Mouse (Mus musculus) MEL (cell line): ENCODE measurements at regions not wholly inside any gene's neighbourhood (a gene's known extent, or its start where the extent isn't known, plus 50 kb on each side); places are given as distances from the start of the nearest gene placed in this dataset.

Source experiments
- DNase-seq: peaks from one replicate; pipeline ENCODE4 v3.0.0; 2011; ENCODE audit warnings: low read depth, low spot score
- H3K27ac ChIP-seq: 2 replicates; pipeline ENCODE4 v1.5.1; 2012; ENCODE audit warnings: low read depth, mild to moderate bottlenecking, control low read depth, low read length, moderate library complexity; ENCODE audit not compliant: control insufficient read depth
- H3K27me3 ChIP-seq, 2 experiments: fragments of 150-350 bp in 1 of 2; sonication (generic) in 1 of 2; 2 replicates each; pipeline ENCODE4 v1.6.1; 2012; ENCODE audit warnings: low read length in 2 of 2, mild to moderate bottlenecking in 2 of 2, improper control_type of control experiment in 1 of 2, moderate library complexity in 1 of 2; ENCODE audit not compliant: insufficient read depth in 2 of 2, control insufficient read depth in 1 of 2
- H3K36me3 ChIP-seq, 2 experiments: 2 replicates each; pipeline ENCODE4 v1.6.1; 2012 to 2014; ENCODE audit warnings: low read length in 2 of 2, improper control_type of control experiment in 1 of 2, inconsistent platforms in 1 of 2, mild to moderate bottlenecking in 1 of 2; ENCODE audit not compliant: insufficient read depth in 2 of 2, control insufficient read depth in 1 of 2
- H3K4me1 ChIP-seq, 2 experiments: fragments of 150-350 bp in 1 of 2; sonication (generic) in 1 of 2; 2 replicates each; pipeline ENCODE4 v1.6.1; 2012; ENCODE audit warnings: low read length in 2 of 2, improper control_type of control experiment in 1 of 2, mild to moderate bottlenecking in 1 of 2; ENCODE audit not compliant: insufficient read depth in 2 of 2, control insufficient read depth in 1 of 2
- H3K4me3 ChIP-seq, 2 experiments: fragments of 150-350 bp in 1 of 2; sonication (generic) in 1 of 2; 2 replicates each; pipeline ENCODE4 v1.5.1; 2012; ENCODE audit warnings: low read depth in 2 of 2, low read length in 2 of 2, mild to moderate bottlenecking in 2 of 2, moderate library complexity in 2 of 2, control low read depth in 1 of 2, improper control_type of control experiment in 1 of 2; ENCODE audit not compliant: control insufficient read depth in 1 of 2, insufficient read depth in 1 of 2
- H3K79me2 ChIP-seq: 2 replicates; pipeline ENCODE4 v1.6.1; 2012; ENCODE audit warnings: mild to moderate bottlenecking, low read length, moderate library complexity; ENCODE audit not compliant: control insufficient read depth, poor library complexity, insufficient read depth
- H3K9ac ChIP-seq: 2 replicates; pipeline ENCODE4 v1.6.1; 2012; ENCODE audit warnings: low read depth, mild to moderate bottlenecking, control low read depth, low read length, moderate library complexity; ENCODE audit not compliant: control insufficient read depth, poor library complexity, severe bottlenecking
- H3K9me3 ChIP-seq: fragments of 150-350 bp; sonication (generic); replicated peaks from 2 replicates; pipeline ENCODE4 v1.6.1; 2012; ENCODE audit warnings: mild to moderate bottlenecking, low read length, improper control_type of control experiment, moderate library complexity; ENCODE audit not compliant: insufficient read depth
- CHD1 ChIP-seq: IDR thresholded peaks from 2 replicates; pipeline ENCODE4 v1.6.1; 2012; ENCODE audit warnings: low read depth, mild to moderate bottlenecking, inconsistent platforms, low read length, improper control_type of control experiment
- CTCF ChIP-seq, 3 experiments: IDR thresholded peaks in 2 of 3; conservative IDR thresholded peaks in 1 of 3; 2 replicates each; pipeline ENCODE4 v1.5.1; 2011 to 2012; ENCODE audit warnings: low read length in 3 of 3, low read depth in 2 of 3, mild to moderate bottlenecking in 2 of 3, improper control_type of control experiment in 1 of 3, inconsistent platforms in 1 of 3, mixed read lengths in 1 of 3, moderate library complexity in 1 of 3; ENCODE audit not compliant: control insufficient read depth in 1 of 3, insufficient read depth in 1 of 3, poor library complexity in 1 of 3, severe bottlenecking in 1 of 3
- EP300 ChIP-seq, 2 experiments: IDR thresholded peaks; 2 replicates each; pipeline ENCODE4 v1.6.1; 2011; ENCODE audit warnings: improper control_type of control experiment in 2 of 2, low read length in 2 of 2, low read depth in 1 of 2, mild to moderate bottlenecking in 1 of 2
- GATA1 ChIP-seq: IDR thresholded peaks from 2 replicates; pipeline ENCODE4 v1.6.1; 2011; ENCODE audit warnings: low read depth, low read length, improper control_type of control experiment
- MAX ChIP-seq: IDR thresholded peaks from 2 replicates; pipeline ENCODE4 v1.6.1; 2011; ENCODE audit warnings: low read length, improper control_type of control experiment
- MEF2A ChIP-seq: IDR thresholded peaks from 2 replicates; pipeline ENCODE4 v1.6.1; 2014; ENCODE audit warnings: low read depth, mild to moderate bottlenecking, inconsistent platforms, low read length, improper control_type of control experiment; ENCODE audit not compliant: poor library complexity, insufficient replicate concordance, severe bottlenecking; ENCODE audit errors: extremely low read depth
- RAD21 ChIP-seq: IDR thresholded peaks from 2 replicates; pipeline ENCODE4 v1.6.1; 2011; ENCODE audit warnings: mild to moderate bottlenecking, low read depth, low read length, improper control_type of control experiment
- SMC3 ChIP-seq: IDR thresholded peaks from 2 replicates; pipeline ENCODE4 v1.6.1; 2011; ENCODE audit warnings: low read depth, low read length, improper control_type of control experiment
- TAL1 ChIP-seq: IDR thresholded peaks from 2 replicates; pipeline ENCODE4 v1.6.1; 2012; ENCODE audit warnings: mild to moderate bottlenecking, inconsistent platforms, low read length, moderate library complexity, mixed read lengths
- USF2 ChIP-seq, 2 experiments: IDR thresholded peaks; 2 replicates each; pipeline ENCODE4 v1.6.1; 2011 to 2012; ENCODE audit warnings: improper control_type of control experiment in 2 of 2, low read length in 2 of 2, borderline replicate concordance in 1 of 2, inconsistent platforms in 1 of 2, low read depth in 1 of 2, mild to moderate bottlenecking in 1 of 2; ENCODE audit not compliant: insufficient read depth in 1 of 2
- ZC3H11A ChIP-seq: IDR thresholded peaks from 2 replicates; pipeline ENCODE4 v1.6.1; 2012; ENCODE audit warnings: low read depth, mild to moderate bottlenecking, inconsistent platforms, low read length, improper control_type of control experiment

- H3K9ac ChIP-seq: no peak overlapping the region
- peak; percentile 16 for DNase-seq
- H3K4me3 ChIP-seq: no peak overlapping the region
- no peaks in the 10 kb centered on the region for H3K9me3 ChIP-seq
- H3K36me3 ChIP-seq: no peaks in the 10 kb centered on the region
- peaks cover 7 to 9% of the 10 kb centered on the region in 2 experiments; a peak in 3 of 4 replicates for H3K27me3 ChIP-seq
- no peaks in the 10 kb centered on the region for H3K4me1 ChIP-seq
- H3K27ac ChIP-seq: no peak overlapping the region
- TF ChIP-seq MAX (no peak), EP300 (IDR thresholded peaks at IDR 0.05; ENCODE audit: low read depth in 1 of 2, low read length in 2 of 2) (no peak), CTCF (IDR thresholded peaks at IDR 0.05 in 2 of 3, conservative IDR thresholded peaks at IDR 0.05 in 1 of 3; ENCODE audit: control insufficient read depth in 1 of 3, insufficient read depth in 1 of 3, low read depth in 2 of 3, low read length in 3 of 3, poor library complexity in 1 of 3, severe bottlenecking in 1 of 3) (peak in 2 of 3 experiments; percentile 15 to 19; a peak in 4 of 6 replicates), RAD21 (no peak; the same call in 1 of the 2 replicates), MEF2A (no peak), TAL1 (no peak), GATA1 (no peak)
- no peaks in the 10 kb centered on the region for H3K79me2 ChIP-seq
Measured at GRCm38 (mm10) chr19:60344911-60345310, 118.4 kb upstream of the Fam204a start.

GRCm38 (mm10) chr19:60341485-60341884 lies 115.0 kb upstream of the Fam204a start:
- Histone ChIP-seq H3K27ac (no peak overlapping the region), H3K27me3 (peaks cover 9 to 10% of the 10 kb centered on the region in 2 experiments), H3K4me3 (no peak overlapping the region), H3K9me3 (no peaks in the 10 kb centered on the region), H3K4me1 (no peaks in the 10 kb centered on the region), H3K36me3 (no peaks in the 10 kb centered on the region), H3K79me2 (no peaks in the 10 kb centered on the region), H3K9ac (no peak overlapping the region)
- DNase-seq: peak; percentile 83
- TF ChIP-seq RAD21: peak; percentile 87
- TF ChIP-seq ZC3H11A: peak; percentile 70
- TF ChIP-seq CTCF (IDR thresholded peaks at IDR 0.05 in 2 of 3, conservative IDR thresholded peaks at IDR 0.05 in 1 of 3; ENCODE audit: control insufficient read depth in 1 of 3, insufficient read depth in 1 of 3, low read depth in 2 of 3, low read length in 3 of 3, poor library complexity in 1 of 3, severe bottlenecking in 1 of 3): peak; percentile 87 to 93 (median 92)
- TF ChIP-seq SMC3: peak; percentile 91
- TF ChIP-seq CHD1: no peak
- TF ChIP-seq USF2 (IDR thresholded peaks at IDR 0.05; ENCODE audit: borderline replicate concordance in 1 of 2, insufficient read depth in 1 of 2, low read depth in 1 of 2, low read length in 2 of 2): no peak

GRCm38 (mm10) chr19:60340234-60340633 lies 113.7 kb upstream of the Fam204a start:
- peak; percentile 65 for DNase-seq

More at GRCm38 (mm10) chr19:60340234-60340633, 113.7 kb upstream of the Fam204a start:
- Histone ChIP-seq H3K27ac (no peak overlapping the region), H3K36me3 (no peaks in the 10 kb centered on the region), H3K9me3 (no peaks in the 10 kb centered on the region), H3K79me2 (no peaks in the 10 kb centered on the region), H3K4me3 (no peak overlapping the region), H3K9ac (no peak overlapping the region), H3K4me1 (no peaks in the 10 kb centered on the region), H3K27me3 (peaks cover 9 to 10% of the 10 kb centered on the region in 2 experiments)
- TF ChIP-seq USF2 (IDR thresholded peaks at IDR 0.05; ENCODE audit: borderline replicate concordance in 1 of 2, insufficient read depth in 1 of 2, low read depth in 1 of 2, low read length in 2 of 2) (no peak), SMC3 (peak; percentile 42), EP300 (IDR thresholded peaks at IDR 0.05; ENCODE audit: low read depth in 1 of 2, low read length in 2 of 2) (no peak), CTCF (IDR thresholded peaks at IDR 0.05 in 2 of 3, conservative IDR thresholded peaks at IDR 0.05 in 1 of 3; ENCODE audit: control insufficient read depth in 1 of 3, insufficient read depth in 1 of 3, low read depth in 2 of 3, low read length in 3 of 3, poor library complexity in 1 of 3, severe bottlenecking in 1 of 3) (peak; percentile 33 to 52 (median 47)), RAD21 (peak; percentile 16; the same call in 1 of the 2 replicates)
